Comparison of ENCODE assay signal across 23 mouse cellular contexts in the genomic region with DNA sequence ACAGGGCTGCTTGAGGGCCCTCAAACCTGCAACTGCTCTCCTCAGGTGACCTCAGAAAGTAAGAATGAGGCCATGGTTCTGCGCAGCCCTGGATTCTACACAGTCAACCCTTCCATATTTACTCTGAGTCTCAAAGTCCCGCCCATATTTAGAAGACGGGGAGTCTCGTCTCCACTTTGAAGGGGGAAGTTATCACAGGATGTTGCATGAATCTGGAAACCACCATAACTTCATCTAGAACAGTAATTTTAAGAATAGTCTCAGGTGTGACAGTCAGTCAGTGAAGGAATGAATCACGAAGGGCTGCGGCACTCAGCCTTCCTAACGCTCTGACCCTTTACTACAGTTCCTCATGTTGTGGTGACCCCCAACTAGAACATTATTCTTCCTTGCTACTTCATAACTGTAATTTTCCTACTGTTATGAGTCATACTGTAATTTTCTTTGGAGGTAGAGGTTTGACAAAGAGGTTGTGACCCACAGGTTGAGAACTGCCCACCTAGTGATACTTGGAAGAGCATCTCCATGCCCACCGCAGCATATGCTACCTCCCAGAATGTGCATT.
"Had no signal": no experiment of that assay in that cellular context is flagged by ENCODE, and none has a peak within 500 bp of the region (broad histone marks: within the 10 kb centered on the region; RNA-seq: fewer than 3 reads in every experiment).

No protein-coding gene starts in this region.

- H3K9me3 ChIP-seq: limb, embryonic 12.5 days; limb, embryonic 15.5 days; midbrain, embryonic 15.5 days; neural tube, embryonic 13.5 days; stomach, embryonic 15.5 days had no signal

- H3K27ac ChIP-seq: kidney, postnatal 0 days; layer of hippocampus, adult 2 months; limb, embryonic 12.5 days; limb, embryonic 15.5 days; liver, embryonic 14.5 days; macrophage; midbrain, embryonic 15.5 days; neural tube, embryonic 13.5 days; stomach, embryonic 15.5 days had no signal

- H3K36me3 ChIP-seq: limb, embryonic 12.5 days; limb, embryonic 15.5 days; midbrain, embryonic 15.5 days; neural tube, embryonic 13.5 days; stomach, embryonic 15.5 days had no signal

- DNase-seq: kidney, adult 2 months; kidney, postnatal 25 days; layer of hippocampus, adult 9-11 months; left cerebral cortex, postnatal 4 days; liver, postnatal 0 days; lung, embryonic 14.5 days; right cerebral cortex, adult 18-20 months; right cerebral cortex, postnatal 14 days; thymus, postnatal 25 days had no signal

- ATAC-seq: intestine, postnatal 0 days; liver, postnatal 0 days; lung, postnatal 0 days; midbrain, embryonic 15.5 days had no signal

- H3K9ac ChIP-seq: limb, embryonic 12.5 days; limb, embryonic 15.5 days; liver, embryonic 14.5 days; liver, postnatal 0 days; lung, embryonic 14.5 days; midbrain, embryonic 15.5 days; neural tube, embryonic 13.5 days; stomach, embryonic 15.5 days had no signal

- H3K4me2 ChIP-seq: limb, embryonic 12.5 days; limb, embryonic 15.5 days; liver, embryonic 11.5 days; lung, embryonic 14.5 days; midbrain, embryonic 11.5 days; midbrain, embryonic 15.5 days; neural tube, embryonic 13.5 days; stomach, embryonic 15.5 days had no signal

- H3K4me1 ChIP-seq: limb, embryonic 12.5 days; limb, embryonic 15.5 days; midbrain, embryonic 15.5 days; neural tube, embryonic 13.5 days; stomach, embryonic 15.5 days had no signal

- H3K4me3 ChIP-seq: layer of hippocampus, adult 2 months; limb, embryonic 12.5 days; limb, embryonic 15.5 days; midbrain, embryonic 15.5 days; myocyte; neural tube, embryonic 13.5 days; stomach, embryonic 15.5 days had no signal

- H3K27me3 ChIP-seq: limb, embryonic 15.5 days; midbrain, embryonic 15.5 days; stomach, embryonic 15.5 days had no signal
